Mouse (Mus musculus): Measurements from ENCODE around the gene Rnase1.

- TF ChIP-seq CTCF (IDR thresholded peaks at IDR 0.05; ENCODE audit: borderline replicate concordance, control insufficient read depth, extremely low read depth, insufficient read depth, low read length, poor library complexity) (no peak), POLR2A (IDR thresholded peaks at IDR 0.05; ENCODE audit: control insufficient read depth, extremely low read depth, insufficient read depth, low read length, poor library complexity) (no peak)
Observed at GRCm38 (mm10) chr14:51103217-51103616, 43.4 kb downstream of the Rnase1 start.

Data from thymus, adult 2 months (tissue).